Mouse (Mus musculus) cerebellum, postnatal 4 days (tissue): ENCODE data around the gene Nfkb1.

ENCODE experiments used
- DNase-seq, 2 experiments: peaks; one replicate each; pipeline ENCODE4 v3.0.0; 2022; ENCODE audit warnings: low spot score in 2 of 2, mixed read lengths in 1 of 2

The Nfkb1 gene

DNA sequence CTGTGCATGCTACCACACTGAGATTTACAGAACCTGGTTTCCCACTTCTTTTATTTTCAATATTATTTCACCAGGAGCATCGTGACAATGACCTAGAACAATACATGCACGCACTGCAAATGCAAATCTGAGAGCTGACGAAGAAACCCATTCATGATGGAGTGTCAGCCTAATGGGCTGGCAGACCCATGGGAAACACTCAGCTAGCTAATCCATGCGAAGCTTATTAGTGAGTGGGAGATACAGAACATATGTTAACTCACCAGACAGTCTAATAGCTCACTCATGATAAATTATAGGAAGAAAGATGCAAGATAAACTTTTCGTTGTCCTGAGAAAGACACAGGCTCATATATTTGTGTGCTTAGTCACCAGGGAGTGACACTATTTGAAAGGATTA is 19.2 kb downstream of the Nfkb1 start:
- no peak for DNase-seq

DNA sequence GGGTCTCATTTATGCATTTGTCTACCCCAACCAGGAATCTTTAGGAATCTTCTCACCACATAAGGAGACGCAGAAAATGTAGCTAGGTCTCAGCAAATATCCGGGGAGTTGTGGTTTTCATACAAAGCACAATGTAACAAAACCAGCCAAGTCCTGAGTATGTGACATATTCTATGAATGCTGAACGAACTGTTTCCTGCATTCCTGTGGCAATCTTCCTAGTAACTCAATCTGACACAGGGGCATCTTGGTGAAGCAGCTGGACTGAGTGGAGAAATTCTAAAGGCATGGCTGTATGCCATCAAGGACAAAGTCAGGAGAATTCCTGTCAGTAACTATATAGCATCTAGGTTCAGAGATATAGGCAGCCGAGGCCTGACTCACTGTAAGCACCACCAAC is 20.5 kb downstream of the Nfkb1 start:
- no peak for DNase-seq

DNA sequence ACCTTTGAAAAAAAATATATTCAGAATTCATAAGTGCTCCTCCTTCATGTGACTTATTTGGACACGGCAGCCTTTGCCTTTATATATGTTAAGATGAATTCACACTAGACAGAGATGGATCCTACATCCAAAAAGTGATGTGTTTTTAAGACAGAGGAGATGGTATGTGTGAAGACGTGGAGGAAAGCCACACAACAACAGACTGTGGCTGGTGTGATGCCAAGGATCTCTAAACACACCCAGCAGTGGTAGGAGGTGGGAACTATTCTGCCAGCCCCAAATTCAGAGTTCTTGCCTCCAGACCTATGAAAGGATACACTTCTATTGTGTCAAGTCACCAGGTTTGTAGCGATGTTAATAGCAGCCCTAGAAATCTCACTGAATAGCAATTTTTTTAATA is 24.3 kb downstream of the Nfkb1 start:
- DNase-seq: no peak

DNA sequence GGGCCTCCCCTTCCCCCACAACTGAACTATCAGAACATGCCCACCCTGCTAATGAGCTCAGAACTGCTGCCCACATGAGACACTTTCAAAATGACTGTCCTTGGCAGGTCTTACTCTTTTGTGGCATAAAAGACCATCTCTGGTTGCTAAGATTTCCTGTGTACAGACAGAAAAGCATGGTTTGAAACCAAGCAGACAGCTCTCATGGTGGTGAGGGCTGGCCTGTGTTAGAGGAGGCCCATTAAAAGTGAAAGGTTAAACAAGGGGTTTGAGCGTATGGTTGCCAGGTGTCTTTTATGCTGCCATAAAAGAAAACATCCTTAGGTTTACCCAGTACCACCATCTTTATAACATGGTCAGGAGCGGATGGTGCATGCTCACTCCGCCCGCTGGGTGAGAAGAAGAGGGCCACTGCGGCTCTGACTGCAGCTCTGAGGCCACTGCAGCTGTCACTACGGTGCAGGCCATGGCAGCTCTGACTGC is 25.5 kb downstream of the Nfkb1 start:
- DNase-seq: no peak

DNA sequence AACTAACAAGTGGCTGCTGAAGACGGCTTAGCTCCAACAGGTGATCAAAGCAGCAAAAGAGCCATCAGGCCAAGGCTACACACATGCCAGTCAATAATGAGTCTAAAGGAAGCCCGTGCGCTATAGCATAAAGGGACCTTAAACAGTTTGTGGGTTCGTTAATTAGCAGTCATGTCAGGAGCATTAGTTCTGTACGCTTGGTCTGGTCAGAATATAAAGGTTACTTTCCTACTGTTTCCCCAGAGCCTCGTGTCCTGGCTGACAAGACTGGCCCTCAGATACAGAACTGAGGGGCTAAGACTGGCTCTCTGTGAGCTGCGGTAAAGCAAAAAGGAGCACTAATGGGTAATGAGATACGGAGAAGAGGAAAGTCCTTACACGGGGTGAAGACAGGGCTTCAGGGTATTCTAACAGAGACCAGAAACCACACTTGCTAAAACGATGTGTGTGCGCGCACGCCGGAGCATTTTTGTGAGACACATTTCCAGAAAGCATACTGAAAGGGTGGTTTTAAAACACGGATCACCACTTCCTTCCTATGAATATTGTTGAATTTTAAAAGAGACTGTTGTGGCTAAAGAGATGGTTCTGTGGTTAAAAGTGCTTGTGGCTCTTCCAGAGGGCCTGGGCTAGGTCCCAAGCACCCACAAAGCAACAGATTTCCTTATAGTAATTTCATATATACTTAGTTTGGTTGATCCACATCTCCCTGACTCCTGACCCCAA is 29.0 kb downstream of the Nfkb1 start:
- no peak for DNase-seq

DNA sequence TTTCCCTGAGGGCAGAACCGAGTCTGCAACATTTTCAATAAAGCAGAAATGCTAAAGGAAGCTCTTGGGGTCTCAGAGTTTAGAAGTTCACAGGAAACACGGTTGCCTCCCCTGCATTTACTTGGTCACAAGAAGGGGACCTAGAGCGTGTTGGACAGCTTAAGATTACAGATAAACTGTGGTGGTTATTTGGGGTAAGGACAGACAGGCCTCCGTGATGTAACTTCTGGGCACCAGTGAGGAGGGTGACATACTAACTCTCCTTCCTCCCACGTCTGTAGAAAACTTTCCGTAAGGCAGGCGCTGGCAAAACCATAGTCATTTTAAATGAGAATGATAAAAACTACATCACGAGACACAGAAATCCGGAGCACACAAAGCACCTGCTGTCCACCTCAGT is 29.6 kb downstream of the Nfkb1 start:
- no peak for DNase-seq

DNA sequence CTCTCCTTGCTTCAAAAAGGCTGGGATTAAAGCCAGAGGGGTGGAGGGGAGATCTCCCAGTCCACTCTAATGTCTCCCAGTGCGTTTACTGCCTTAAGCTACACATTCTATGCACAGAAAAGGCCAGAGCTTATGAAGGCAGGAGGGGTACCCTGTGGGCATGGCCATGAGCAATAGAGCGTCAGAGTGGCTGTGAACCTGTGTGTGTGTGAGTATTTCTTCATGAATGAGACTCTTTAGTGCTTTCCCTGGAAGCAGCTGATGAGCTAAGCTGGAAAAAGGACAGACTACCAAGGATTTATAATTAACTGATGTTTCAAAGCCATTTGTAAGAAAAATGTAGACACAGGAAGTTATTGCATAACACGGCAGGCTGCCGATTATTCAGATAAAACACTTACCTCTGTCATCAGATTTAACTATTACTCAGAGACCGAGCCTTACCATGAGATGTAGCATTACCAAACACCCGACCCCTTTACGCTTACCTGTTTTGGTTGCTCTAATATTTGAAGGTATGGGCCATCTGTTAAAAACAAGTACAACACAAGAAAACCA is 32.7 kb downstream of the Nfkb1 start:
- no peak for DNase-seq

DNA sequence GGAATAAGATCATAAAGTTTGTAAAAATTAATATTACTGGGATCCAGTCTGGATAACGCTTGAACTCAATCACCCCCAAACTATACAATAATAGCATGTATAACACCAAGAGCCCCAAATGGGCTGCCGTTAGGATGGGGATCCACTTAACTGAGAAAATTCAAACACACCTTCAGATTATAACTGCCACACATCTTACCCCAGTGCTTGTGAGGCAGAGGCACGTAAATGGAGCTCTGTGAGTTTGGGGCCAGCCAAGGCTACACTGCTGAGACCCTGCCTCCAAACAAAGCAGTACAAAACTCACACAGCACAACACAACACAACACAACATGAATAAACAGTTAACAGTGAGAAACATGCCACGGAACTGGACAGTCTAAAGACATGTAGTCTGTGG is 35.2 kb downstream of the Nfkb1 start:
- DNase-seq: no peak

DNA sequence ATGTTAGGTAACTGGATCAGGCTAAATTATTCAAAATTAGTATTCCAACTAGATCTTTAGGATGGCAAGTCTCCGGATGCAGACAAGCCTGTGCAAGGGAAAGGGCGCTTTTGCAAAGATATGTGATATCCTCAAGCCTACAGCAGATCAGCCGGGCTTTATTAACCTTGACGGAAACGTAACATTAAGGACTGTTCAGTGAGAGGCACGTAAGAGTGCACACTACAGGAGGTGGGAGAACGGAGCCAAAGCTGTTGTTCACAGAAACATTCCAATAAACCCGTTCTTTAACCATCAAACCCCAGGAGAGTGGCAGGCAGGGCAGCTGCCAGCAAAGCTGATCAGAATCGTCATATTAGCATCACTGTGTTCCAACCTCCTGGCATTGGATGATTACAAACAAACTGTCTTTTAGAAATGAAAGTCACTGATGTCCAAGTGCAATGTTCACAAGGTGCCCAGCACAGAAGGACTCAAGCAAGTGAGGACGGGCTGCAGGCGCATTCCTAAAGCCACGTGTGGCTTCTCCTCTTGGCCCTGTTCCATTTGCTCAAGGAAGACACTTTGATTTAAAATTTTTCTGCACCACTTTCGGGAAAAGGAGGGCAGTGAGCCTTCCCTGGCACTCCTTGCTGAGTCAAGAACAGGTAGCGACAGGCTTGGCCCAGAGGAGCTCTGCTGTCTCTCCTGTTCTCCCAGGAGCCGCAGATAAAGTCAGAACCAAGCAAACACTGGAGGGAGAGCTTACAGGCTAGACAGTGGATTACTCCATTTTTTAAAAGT is 40.4 kb downstream of the Nfkb1 start:
- no peak for DNase-seq

DNA sequence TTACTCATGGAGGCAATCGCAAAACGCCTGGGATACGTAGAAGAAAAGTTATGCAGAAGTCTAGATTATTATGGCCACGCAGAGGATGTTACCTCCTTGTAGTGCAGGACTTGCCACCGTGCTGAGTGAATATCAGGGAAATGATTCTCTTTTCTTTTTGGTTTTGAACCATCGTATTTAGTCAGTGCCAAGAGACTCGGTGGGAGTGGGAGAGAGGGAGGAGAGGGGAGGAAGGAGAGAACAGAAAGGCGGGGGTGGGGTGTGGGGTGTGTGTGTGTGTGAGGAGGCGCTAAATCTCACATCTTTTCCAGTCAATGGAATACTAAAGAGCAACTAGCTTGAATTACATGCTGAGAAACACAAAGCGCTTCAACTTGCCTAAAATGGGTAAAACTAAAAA is 41.5 kb downstream of the Nfkb1 start:
- DNase-seq: no peak

DNA sequence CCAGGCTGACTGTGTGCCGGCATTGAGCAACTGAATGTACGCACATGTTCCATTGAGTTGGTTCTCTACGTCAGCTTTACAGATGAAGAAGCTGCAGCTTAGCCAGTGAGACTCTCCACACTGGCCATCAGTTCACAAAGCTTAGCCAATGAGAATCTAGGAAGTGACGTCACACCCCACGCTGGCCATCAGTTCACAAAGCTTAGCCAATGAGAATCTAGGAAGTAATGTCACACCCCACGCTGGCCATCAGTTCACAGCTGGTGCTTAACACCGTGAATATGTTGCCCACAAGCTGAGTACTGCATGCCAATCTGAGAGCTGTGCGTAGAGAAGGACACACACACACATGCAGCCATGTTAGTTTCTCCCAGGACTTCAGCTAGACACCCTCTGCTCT is 42.8 kb downstream of the Nfkb1 start:
- no peak for DNase-seq

DNA sequence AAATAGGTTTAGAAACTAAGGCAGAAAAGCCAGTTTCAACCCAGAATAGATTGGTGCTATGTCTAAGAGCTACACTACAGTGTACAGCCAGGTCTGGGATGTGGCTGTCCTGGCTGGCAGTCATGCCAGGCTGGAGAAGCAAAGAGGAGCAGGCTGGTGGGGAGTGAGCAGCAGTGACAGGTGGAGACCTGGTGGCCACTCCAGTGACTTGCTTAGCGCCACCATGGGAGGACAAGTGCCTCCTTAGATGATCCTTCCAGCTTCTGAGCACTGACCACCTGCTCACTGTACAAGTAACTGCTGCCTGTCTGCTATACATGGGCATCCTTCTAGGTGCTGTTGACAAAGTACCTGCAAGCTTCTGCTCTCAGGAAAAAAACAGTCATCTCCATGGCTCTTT is 44.7 kb downstream of the Nfkb1 start:
- no peak for DNase-seq

DNA sequence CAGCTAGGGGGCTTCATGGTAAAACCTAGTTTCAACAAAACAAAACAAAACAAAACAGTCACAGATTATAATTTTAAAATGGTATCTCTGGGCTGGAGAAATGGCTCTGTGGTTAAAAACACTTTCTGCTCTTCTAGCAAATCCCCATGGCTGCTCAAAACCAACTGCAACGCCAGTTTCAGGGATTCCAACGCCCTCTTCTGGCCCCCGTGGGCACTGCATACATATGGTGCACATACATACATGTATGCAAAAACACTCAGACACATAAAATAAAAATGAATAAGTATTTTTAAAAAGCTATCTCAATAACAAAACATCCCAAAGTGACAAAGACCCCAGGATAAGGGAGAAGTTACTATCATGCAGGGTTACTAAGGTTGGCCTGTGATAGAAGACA is 46.4 kb downstream of the Nfkb1 start:
- DNase-seq: no peak

DNA sequence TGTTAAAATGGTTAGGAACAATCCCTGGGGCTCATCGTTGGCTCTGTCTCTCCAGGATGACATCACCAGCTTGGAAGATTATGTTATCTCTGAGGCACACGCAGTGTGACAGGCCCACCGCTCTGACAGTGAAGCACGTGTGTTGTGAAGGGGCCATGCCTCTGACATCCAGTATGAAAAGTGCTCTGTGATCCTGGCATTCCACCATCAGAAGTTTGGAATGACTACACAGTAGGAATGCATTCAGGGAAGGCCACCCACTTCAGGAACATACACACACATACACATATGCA is 49.8 kb downstream of the Nfkb1 start:
- no peak for DNase-seq

DNA sequence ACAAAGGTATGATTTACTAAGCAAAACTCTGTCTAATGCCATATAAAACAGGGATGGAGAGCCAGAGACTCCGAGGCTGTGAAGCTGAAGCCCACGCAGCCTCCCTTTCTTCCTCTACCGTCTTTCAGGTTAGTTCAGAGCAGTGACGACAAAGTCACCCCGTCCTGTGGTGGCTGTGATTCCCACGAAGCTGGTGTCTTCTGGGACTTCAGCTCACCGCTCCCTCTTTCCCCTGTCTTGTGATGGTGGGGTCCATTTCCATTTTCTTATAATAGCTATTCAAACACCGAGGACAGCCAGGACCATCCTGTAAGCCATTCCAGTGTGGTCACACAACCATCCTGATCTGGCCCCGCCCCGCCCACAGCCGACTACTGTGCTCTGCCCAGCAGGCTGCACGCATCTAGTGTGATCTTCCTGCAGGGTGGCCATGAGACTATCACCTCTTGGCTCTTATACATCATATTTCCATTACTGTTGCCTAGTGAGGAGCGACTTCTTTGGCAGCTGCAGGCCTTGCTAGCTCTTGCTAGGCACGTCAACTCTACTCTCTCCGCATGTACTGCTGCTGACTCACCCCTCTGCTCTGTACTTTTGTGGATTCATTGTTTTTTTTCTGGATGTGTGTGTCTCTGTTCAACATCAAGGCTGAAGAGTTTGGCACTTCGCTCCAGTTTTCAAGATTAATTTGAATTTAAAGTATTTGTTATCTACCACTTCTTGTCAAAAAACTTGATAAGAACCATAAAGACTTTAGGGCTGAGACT is 50.3 kb downstream of the Nfkb1 start:
- no peak for DNase-seq

DNA sequence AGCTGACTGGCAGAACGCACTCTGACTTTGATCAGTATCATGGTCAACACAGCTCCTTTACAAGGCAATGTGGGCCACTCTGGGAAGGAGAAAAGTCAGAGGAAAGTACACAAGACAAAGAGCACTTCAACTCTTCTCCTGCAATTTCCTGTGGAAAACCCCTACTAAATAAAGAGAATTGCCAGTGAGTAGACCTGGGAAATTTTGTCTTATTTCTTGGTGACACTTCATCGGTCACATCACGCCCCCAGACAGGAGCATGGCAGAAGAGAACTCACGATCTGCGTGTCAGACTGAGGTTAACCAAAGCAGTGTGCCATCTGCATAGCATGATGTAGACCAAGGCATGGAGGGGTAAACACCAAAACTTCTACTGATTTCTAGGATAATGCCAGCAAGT is 51.1 kb downstream of the Nfkb1 start:
- DNase-seq: no peak

DNA sequence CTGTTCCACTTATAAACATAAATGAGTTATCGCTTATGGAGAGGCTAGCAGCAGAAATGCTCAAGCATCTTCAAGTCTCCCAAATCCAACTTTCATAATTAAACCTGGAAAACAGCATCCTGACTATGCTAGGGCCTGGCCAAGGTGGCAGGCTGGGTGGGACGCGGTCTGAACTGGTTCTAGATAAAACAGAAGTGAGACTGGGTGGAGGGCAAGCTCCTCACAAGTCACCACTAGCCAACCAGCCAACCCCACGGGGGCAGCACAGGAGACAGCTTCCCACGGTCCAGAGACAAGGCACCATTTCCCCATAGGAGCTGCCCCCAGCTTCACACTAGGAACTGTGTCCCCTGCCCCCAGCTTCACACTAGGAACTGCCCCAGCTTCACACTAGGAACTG is 53.8 kb downstream of the Nfkb1 start:
- DNase-seq: no peak

DNA sequence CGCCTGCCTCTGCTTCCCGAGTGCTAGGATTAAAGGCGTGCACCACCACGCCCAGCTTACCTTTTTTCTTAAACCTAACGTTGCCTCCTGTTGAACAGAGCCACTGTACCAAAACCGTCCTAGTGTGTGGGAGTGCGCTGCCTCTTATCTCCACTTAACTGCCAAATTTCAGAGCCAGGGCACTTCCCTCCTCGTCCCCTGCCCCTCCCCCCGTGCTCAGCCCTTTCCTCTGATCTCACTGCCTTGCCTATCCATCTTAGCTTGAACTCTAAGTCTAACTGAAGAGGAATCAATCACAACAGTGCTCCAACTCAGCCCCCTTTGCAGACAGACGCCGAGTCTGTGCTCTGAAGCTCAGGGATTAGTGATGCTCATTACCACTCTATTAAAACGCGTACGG is 54.9 kb downstream of the Nfkb1 start:
- no peak for DNase-seq

DNA sequence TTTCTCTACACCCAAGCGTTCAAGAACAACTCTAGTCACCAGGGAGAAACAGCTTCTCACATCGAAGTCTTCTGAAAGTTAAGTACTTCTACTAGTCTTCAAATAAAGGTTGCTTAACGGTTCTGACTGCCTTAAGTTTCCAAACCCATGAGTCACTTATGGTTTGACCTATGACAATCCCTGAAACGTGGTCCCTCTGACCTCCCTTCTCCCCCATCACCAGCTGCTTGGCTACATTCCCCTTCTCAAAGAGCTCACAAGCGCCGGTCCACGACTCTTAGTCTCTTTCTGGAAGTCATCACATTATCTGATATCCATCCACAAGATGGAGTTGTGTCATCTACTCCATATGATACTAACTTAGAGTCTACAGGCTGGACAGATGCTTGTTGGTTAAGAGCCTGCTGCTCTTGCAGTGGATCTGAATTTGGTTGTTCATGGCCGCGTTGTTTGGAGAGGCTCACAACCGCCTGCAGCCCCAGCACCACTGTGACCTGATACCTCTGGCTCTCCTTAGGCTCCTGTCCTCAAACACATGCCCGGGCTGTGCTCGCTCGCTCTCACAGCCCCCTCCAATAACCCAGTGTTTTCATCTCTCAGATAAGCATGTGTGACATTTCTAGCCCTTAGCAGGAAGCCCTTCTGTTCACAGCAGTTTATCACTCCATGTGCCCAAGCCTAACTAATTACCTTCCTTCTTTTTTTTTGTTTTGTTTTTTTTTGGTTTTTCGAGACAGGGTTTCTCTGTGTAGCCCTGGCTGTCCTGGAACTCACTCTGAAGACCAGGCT is 55.5 kb downstream of the Nfkb1 start:
- no peak for DNase-seq

DNA sequence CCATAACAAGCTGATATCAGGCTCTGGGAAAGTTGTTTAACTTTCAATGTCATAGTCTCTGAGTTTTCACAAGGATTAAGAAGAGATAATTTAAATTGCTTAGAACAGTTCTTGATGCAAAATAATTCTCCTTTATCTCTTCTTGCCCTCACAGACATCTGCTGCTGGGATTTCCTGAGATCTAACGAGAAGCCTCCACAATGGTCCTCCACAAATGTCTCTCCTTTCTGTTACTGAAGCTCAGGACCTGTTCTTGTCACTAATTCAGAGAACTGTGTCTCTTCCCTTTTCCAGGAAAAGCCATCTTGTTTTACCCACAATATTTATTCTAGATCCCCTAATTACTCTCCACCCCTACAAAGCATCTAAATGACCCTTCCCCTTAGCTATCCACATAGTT is 56.3 kb downstream of the Nfkb1 start:
- no peak for DNase-seq

DNA sequence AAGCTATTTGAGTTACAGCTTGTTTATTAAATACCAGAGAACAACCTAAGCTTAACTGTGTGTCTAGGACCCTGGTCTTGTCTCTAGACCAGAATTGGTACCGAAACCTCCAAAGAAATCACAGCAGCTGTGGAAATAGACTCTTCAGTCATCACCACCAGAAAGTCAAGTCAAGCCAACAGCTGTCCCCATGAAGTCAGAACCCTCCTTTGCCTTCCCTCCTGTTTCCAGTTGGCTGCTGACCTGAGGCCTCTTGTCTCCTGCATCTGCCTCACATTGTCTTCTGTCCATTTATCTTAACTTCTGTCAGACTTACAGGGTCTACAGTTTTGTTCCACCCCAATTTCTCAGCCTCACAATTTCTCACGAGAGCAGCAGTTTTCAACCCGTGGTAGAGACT is 57.1 kb downstream of the Nfkb1 start:
- DNase-seq: no peak

DNA sequence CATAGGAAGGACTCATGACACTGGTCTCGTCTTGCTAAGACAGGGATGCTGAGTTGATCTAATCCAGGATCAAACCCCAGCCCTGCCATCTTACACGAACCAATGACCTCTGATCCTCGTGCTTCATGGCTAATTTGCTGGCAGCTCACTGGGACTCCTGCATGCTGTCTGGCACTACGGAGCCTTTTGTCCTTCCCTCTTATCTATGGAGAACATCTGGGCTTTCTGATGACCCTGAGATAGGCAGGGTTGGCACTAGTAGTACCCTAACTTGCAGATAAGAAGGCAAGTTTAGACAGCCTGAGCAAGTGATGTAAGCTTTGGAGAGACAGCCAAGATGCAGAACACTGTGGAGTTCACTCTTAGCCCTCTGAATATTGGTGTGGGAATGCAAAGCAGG is 59.5 kb downstream of the Nfkb1 start:
- no peak for DNase-seq
